Mouse (Mus musculus): ENCODE data around the gene Rab11fip5. TPM values are rescaled to one million over a fixed set of nuclear protein-coding genes. Genes with fewer than 3 reads are reported as not detected.

Gene Rab11fip5
- polyA plus RNA-seq, 1 experiment = 75.2 TPM

DNA sequence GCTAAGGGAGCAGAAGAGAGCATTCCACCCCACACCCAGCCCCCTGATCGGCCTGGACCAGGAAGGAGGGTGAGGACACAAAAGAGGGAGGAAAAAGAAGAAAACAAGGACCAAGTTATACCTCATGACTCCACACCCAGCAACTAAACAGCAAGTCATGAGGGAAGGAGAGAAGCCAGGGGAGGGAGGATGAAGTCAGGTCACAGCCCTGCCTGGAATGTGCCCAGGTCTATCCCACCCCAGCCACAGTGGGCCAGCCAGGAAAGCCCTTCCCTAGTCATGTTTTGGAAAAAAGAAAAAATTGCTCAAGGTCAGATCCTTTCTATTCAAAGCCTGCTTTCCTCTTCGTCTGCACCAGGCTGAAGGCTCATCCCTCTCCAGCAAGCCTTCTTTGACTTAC, 1.9 kb downstream of the Rab11fip5 start:
- DNase-seq = no peak
- TF ChIP-seq CTCF (IDR thresholded peaks at IDR 0.05; ENCODE audit: borderline replicate concordance, insufficient read depth, low read depth, low read length) (no peak), POLR2A (IDR thresholded peaks at IDR 0.05; ENCODE audit: borderline replicate concordance, insufficient read depth, low read length) (no peak)
- WGBS = 52% methylated on average over 2 of the region's 2 CpGs
- Histone ChIP-seq H3K4me1 (ENCODE audit: control insufficient read depth, insufficient read depth, low read length) (peaks cover 42% of the 10 kb centered on the region), H3K27me3 (ENCODE audit: control insufficient read depth, insufficient read depth, low read length) (no peaks in the 10 kb centered on the region), H3K27ac (ENCODE audit: insufficient read depth, low read length) (peak overlapping the region; percentile 2; the same call in 1 of the 2 replicates), H3K4me3 (replicated peaks; ENCODE audit: insufficient read depth, low read depth, low read length) (peak overlapping the region; percentile 37)

DNA sequence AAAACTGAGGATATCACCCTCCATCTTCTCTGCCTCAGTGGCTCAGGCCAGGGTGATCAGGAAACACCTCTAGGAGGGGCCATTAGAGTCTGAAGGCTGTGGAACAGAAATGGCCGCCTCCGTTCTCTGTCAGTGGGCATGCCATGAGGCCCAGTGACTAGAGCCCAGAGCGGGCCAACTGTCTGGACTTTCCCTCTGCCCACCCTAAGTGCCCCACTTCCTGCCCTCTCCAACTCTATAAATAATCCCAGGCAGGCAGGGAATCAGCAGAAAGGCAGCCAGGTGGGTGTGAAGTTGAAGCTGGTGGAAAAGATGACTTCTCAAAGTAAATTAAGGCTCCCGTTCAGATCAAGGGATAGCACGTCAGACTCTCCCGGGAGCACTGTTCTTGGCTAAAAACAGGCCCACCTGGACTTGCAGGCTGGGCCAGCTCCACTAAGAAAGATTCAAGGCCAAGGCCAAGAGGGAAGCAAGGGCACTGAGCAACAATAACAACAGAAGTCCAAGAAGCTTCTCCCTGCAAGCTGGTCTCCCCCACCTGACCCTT, 2.5 kb downstream of the Rab11fip5 start:
- Histone ChIP-seq H3K27ac (ENCODE audit: insufficient read depth, low read length) (peak overlapping the region; percentile 35; the same call in 1 of the 2 replicates), H3K27me3 (ENCODE audit: control insufficient read depth, insufficient read depth, low read length) (no peaks in the 10 kb centered on the region), H3K4me3 (replicated peaks; ENCODE audit: insufficient read depth, low read depth, low read length) (peak overlapping the region; percentile 37), H3K4me1 (ENCODE audit: control insufficient read depth, insufficient read depth, low read length) (peaks cover 47% of the 10 kb centered on the region)
- WGBS = 14% methylated on average over 6 of the region's 6 CpGs
- DNase-seq = no peak
- no peak for TF ChIP-seq POLR2A (IDR thresholded peaks at IDR 0.05; ENCODE audit: borderline replicate concordance, insufficient read depth, low read length)
- no peak for TF ChIP-seq CTCF (IDR thresholded peaks at IDR 0.05; ENCODE audit: borderline replicate concordance, insufficient read depth, low read depth, low read length)

DNA sequence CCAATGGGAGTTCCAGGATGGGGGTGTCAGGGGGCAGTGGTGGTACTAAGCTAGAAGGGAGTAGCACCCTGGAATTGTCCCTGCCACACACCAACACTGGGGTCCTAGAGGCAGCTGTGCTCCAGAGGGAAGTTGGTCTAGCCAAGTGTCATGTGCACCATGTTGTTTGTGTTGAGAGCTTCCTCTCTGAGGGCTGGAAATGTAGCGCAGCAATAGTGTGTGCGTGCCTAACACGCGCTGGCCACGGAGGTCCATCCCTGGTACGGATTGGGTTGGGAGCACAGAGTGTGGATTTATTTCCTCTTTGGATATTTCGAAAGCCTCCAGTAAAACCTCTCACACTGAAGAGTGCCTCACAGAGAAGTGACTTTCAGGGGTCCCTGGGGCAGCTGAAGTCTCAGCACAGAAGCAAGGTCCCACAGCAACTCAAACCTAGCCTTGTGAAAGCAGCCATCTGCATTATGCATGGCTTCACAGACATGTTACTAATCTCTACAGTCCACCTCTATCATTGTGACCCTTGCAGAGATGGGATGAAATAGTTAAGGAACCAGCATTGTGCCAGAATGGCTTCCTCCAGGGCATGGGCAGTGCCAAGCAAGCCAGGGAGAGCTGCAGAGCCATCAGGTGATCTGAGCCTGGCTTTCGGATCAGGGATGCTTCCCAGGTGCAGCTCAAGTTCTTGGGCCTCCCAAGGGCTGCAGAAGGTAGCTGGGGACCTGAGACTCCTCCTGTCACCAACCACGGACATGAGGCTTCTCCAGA, 3.6 kb downstream of the Rab11fip5 start:
- Histone ChIP-seq H3K27ac (ENCODE audit: insufficient read depth, low read length) (no peak overlapping the region), H3K27me3 (ENCODE audit: control insufficient read depth, insufficient read depth, low read length) (no peaks in the 10 kb centered on the region), H3K4me3 (replicated peaks; ENCODE audit: insufficient read depth, low read depth, low read length) (no peak overlapping the region), H3K4me1 (ENCODE audit: control insufficient read depth, insufficient read depth, low read length) (peaks cover 51% of the 10 kb centered on the region)
- 85% methylated on average over 9 of the region's 9 CpGs for WGBS
- TF ChIP-seq POLR2A (IDR thresholded peaks at IDR 0.05; ENCODE audit: borderline replicate concordance, insufficient read depth, low read length) (no peak), CTCF (IDR thresholded peaks at IDR 0.05; ENCODE audit: borderline replicate concordance, insufficient read depth, low read depth, low read length) (no peak)
- DNase-seq = no peak

DNA sequence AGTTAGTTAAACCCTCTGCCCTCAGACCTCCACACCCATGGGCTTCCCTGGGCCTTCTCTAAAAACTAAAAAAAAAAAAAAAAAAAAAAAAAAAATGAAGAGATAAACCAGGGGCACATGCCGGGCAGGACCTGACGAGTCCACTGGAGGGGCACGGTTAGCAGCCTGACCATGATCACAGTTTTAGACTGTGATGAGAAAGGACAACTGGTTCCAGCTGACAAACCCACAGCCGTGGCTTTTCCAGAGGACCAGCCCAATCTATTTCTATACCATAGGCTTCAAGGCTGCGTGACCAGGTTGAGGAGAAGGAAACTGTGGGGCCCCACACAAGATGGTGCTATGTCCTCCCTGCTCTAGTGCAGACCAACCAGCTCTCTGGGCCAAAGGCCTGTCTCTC, 4.4 kb downstream of the Rab11fip5 start:
- peaks cover 51% of the 10 kb centered on the region for H3K4me1 ChIP-seq (ENCODE audit: control insufficient read depth, insufficient read depth, low read length)
- H3K27me3 ChIP-seq (ENCODE audit: control insufficient read depth, insufficient read depth, low read length) = no peaks in the 10 kb centered on the region
- no peak overlapping the region for H3K4me3 ChIP-seq (replicated peaks; ENCODE audit: insufficient read depth, low read depth, low read length)
- no peak overlapping the region for H3K27ac ChIP-seq (ENCODE audit: insufficient read depth, low read length)
- WGBS = 86% methylated on average over 5 of the region's 5 CpGs
- no peak for DNase-seq
- TF ChIP-seq POLR2A (IDR thresholded peaks at IDR 0.05; ENCODE audit: borderline replicate concordance, insufficient read depth, low read length) (no peak), CTCF (IDR thresholded peaks at IDR 0.05; ENCODE audit: borderline replicate concordance, insufficient read depth, low read depth, low read length) (no peak)

DNA sequence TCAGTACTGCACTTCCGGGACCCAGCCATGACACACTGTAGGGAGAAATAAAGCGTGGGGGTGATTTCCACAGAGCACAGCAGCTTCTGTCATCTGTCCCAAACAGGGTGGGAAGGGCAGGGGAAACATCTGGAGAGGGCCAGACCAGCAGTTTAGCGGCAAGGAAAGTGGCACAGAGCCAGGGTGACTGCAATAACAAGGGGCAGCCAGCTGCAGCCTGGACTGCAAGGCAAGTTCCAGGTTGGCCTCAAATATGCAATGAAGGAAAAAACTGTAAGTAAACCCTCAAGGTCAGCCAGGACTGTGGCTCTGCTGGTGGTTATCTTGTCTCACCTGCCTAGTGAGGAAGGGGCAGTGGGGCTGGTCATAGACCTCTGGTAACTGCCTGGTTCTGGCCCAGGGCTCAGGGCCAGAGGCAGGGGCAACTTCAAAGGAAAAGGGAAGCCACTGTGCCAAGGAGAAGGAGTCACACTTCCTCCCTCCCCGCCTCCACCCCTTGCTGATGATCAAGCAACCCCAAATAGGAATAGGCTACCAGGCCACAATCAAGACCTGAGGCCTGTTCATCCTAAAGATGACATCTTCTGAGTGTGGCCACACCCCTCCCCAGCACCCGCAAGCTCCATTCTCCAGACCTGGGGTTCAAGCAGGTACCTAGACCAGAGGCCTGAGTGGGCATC, 5.1 kb downstream of the Rab11fip5 start:
- TF ChIP-seq POLR2A (IDR thresholded peaks at IDR 0.05; ENCODE audit: borderline replicate concordance, insufficient read depth, low read length) = no peak
- no peak for TF ChIP-seq CTCF (IDR thresholded peaks at IDR 0.05; ENCODE audit: borderline replicate concordance, insufficient read depth, low read depth, low read length)
- WGBS = 71% methylated on average over 5 of the region's 5 CpGs
- peaks cover 51% of the 10 kb centered on the region for H3K4me1 ChIP-seq (ENCODE audit: control insufficient read depth, insufficient read depth, low read length)

DNA sequence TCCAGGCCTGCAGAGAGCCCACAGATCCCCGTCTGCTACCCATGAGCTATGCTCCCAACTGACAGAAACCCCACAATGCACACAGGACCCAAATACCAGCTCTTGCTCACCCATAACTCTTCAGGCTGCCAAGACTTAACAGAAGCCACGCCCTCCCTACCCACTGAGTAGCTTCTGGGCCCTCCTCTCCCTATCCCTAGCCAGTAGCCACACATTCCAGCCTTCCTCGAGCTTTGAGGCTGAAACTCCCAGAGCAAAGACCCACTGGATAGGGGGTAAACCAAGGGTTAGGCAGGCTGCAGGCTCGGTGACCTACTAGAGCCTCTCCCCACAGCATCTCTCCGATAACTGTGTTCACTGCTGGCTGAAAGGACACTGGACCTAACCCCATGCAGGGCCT, 5.7 kb downstream of the Rab11fip5 start:
- no peak for DNase-seq
- H3K4me1 ChIP-seq (ENCODE audit: control insufficient read depth, insufficient read depth, low read length) = peaks cover 51% of the 10 kb centered on the region
- no peak overlapping the region for H3K4me3 ChIP-seq (replicated peaks; ENCODE audit: insufficient read depth, low read depth, low read length)
- no peaks in the 10 kb centered on the region for H3K27me3 ChIP-seq (ENCODE audit: control insufficient read depth, insufficient read depth, low read length)
- TF ChIP-seq CTCF (IDR thresholded peaks at IDR 0.05; ENCODE audit: borderline replicate concordance, insufficient read depth, low read depth, low read length) (no peak), POLR2A (IDR thresholded peaks at IDR 0.05; ENCODE audit: borderline replicate concordance, insufficient read depth, low read length) (no peak)
- no peak overlapping the region for H3K27ac ChIP-seq (ENCODE audit: insufficient read depth, low read length)
- WGBS = 72% methylated on average over 5 of the region's 5 CpGs

More for the DNA sequence above, 5.1 kb downstream of the Rab11fip5 start:
- Histone ChIP-seq H3K27ac (ENCODE audit: insufficient read depth, low read length) (no peak overlapping the region; the same call in 1 of the 2 replicates), H3K4me3 (replicated peaks; ENCODE audit: insufficient read depth, low read depth, low read length) (no peak overlapping the region), H3K27me3 (ENCODE audit: control insufficient read depth, insufficient read depth, low read length) (no peaks in the 10 kb centered on the region)
- no peak for DNase-seq

DNA sequence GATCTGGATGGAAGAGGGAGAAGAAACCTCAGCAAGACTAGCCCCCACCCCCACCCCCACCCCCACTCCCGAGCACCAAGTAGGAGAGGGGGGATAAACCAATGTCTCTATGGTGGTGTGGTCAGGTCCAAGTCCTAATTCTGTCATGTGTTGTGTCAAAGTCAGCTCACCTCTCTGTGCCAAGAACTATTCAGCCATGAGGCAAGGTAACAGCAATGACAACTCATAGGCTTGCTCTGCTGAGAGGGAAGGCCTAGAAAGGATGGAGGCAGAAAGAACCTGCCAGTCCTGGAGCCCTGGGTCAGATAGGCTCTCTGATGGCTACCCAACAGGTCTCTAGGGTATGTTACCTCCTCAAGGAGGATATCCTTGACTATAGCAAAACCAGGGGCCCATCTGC, 6.3 kb downstream of the Rab11fip5 start:
- TF ChIP-seq POLR2A (IDR thresholded peaks at IDR 0.05; ENCODE audit: borderline replicate concordance, insufficient read depth, low read length) = no peak
- TF ChIP-seq CTCF (IDR thresholded peaks at IDR 0.05; ENCODE audit: borderline replicate concordance, insufficient read depth, low read depth, low read length) = no peak
- Histone ChIP-seq H3K4me1 (ENCODE audit: control insufficient read depth, insufficient read depth, low read length) (peaks cover 51% of the 10 kb centered on the region), H3K4me3 (replicated peaks; ENCODE audit: insufficient read depth, low read depth, low read length) (no peak overlapping the region), H3K27me3 (ENCODE audit: control insufficient read depth, insufficient read depth, low read length) (no peaks in the 10 kb centered on the region), H3K27ac (ENCODE audit: insufficient read depth, low read length) (no peak overlapping the region)
- no peak for DNase-seq
- WGBS = 92% methylated on average over 1 of the region's 1 CpGs

Data from cerebellum, adult 2 months (tissue).